Mouse (Mus musculus) midbrain, embryonic 13.5 days (tissue): ENCODE measurements at regions not wholly inside any gene's neighbourhood (a gene's known extent, or its start where the extent isn't known, plus 50 kb on each side); places are given as distances from the start of the nearest gene placed in this dataset.

Experiments
- ATAC-seq: fragments of 200-750 bp; cut with Nextera tagmentation; 2 replicates; pipeline ENCODE4 v1.8.0; 2017; ENCODE audit warnings: mild to moderate bottlenecking, moderate TSS enrichment, moderate library complexity
- H3K27ac ChIP-seq: fragments of 300-500 bp; sonication (generic); 2 replicates; pipeline ENCODE4 v1.5.1; 2015; ENCODE audit warnings: inconsistent platforms, mild to moderate bottlenecking, moderate library complexity
- H3K27me3 ChIP-seq: fragments of 300-500 bp; sonication (generic); 2 replicates; pipeline ENCODE4 v1.6.1; 2015; ENCODE audit warnings: mild to moderate bottlenecking, inconsistent platforms
- H3K36me3 ChIP-seq: fragments of 300-500 bp; sonication (generic); 2 replicates; pipeline ENCODE4 v1.6.1; 2015; ENCODE audit warnings: mild to moderate bottlenecking, inconsistent platforms
- H3K4me1 ChIP-seq: fragments of 300-500 bp; sonication (generic); replicated peaks from 2 replicates; pipeline ENCODE4 v1.6.1; 2015; ENCODE audit warnings: inconsistent platforms
- H3K4me2 ChIP-seq: fragments of 300-500 bp; sonication (generic); replicated peaks from 2 replicates; pipeline ENCODE4 v1.6.1; 2015; ENCODE audit warnings: moderate library complexity, mild to moderate bottlenecking, inconsistent platforms
- H3K4me3 ChIP-seq: fragments of 300-500 bp; sonication (generic); replicated peaks from 2 replicates; pipeline ENCODE4 v1.5.1; 2015; ENCODE audit warnings: mild to moderate bottlenecking, inconsistent platforms
- H3K9ac ChIP-seq: fragments of 300-500 bp; sonication (generic); replicated peaks from 2 replicates; pipeline ENCODE4 v1.6.1; 2015; ENCODE audit warnings: mild to moderate bottlenecking, inconsistent platforms
- H3K9me3 ChIP-seq: fragments of 300-500 bp; sonication (generic); 2 replicates; pipeline ENCODE4 v1.6.1; 2016; ENCODE audit warnings: mild to moderate bottlenecking, inconsistent platforms
- WGBS: fragments of 180-500 bp; shearing (Covaris S2); methylation state at CpG from one replicate; pipeline ENCODE4 v1.1.7; 2015; 5-methylcytosine and 5-hydroxymethylcytosine counted together

GRCm38 (mm10) chr7:52510686-52511085 lies 495.2 kb upstream of the 1700015G11Rik start:
- Histone ChIP-seq H3K4me3 (no peak overlapping the region), H3K36me3 (no peaks in the 10 kb centered on the region), H3K27ac (no peak overlapping the region), H3K9me3 (no peaks in the 10 kb centered on the region), H3K4me1 (no peaks in the 10 kb centered on the region), H3K9ac (no peak overlapping the region), H3K27me3 (no peaks in the 10 kb centered on the region), H3K4me2 (no peak overlapping the region)
- no peak for ATAC-seq

- Histone ChIP-seq H3K27me3 (no peaks in the 10 kb centered on the region), H3K9ac (no peak overlapping the region), H3K4me3 (no peak overlapping the region), H3K27ac (no peak overlapping the region), H3K4me1 (no peaks in the 10 kb centered on the region), H3K36me3 (no peaks in the 10 kb centered on the region), H3K4me2 (no peak overlapping the region), H3K9me3 (no peaks in the 10 kb centered on the region)
- 88% methylated on average over 1 of the region's 1 CpGs for WGBS
- no peak for ATAC-seq
Observed at GRCm38 (mm10) chr7:52507988-52508387, 492.5 kb upstream of the 1700015G11Rik start.

- Histone ChIP-seq H3K9me3 (no peaks in the 10 kb centered on the region), H3K27me3 (no peaks in the 10 kb centered on the region), H3K9ac (no peak overlapping the region), H3K4me3 (no peak overlapping the region), H3K4me2 (no peak overlapping the region), H3K27ac (no peak overlapping the region), H3K36me3 (no peaks in the 10 kb centered on the region), H3K4me1 (no peaks in the 10 kb centered on the region)
- ATAC-seq: no peak
Observed at GRCm38 (mm10) chr7:52467135-52467534, 451.6 kb upstream of the 1700015G11Rik start.

- Histone ChIP-seq H3K9me3 (no peaks in the 10 kb centered on the region), H3K4me1 (no peaks in the 10 kb centered on the region), H3K9ac (no peak overlapping the region), H3K27me3 (no peaks in the 10 kb centered on the region), H3K27ac (no peak overlapping the region), H3K4me3 (no peak overlapping the region), H3K36me3 (no peaks in the 10 kb centered on the region), H3K4me2 (no peak overlapping the region)
- ATAC-seq: peak; percentile 43; the same call in 1 of the 2 replicates
- WGBS: 42% methylated on average over 9 of the region's 9 CpGs
Observed at GRCm38 (mm10) chr7:52466585-52466984, 451.1 kb upstream of the 1700015G11Rik start.
